Mouse (Mus musculus): ENCODE data around the gene Psors1c2. TPM values are rescaled to one million over a fixed set of nuclear protein-coding genes. Genes with fewer than 3 reads are reported as not detected.

The Psors1c2 gene
- total and polyA plus RNA-seq, 3 experiments, result not detected

DNA sequence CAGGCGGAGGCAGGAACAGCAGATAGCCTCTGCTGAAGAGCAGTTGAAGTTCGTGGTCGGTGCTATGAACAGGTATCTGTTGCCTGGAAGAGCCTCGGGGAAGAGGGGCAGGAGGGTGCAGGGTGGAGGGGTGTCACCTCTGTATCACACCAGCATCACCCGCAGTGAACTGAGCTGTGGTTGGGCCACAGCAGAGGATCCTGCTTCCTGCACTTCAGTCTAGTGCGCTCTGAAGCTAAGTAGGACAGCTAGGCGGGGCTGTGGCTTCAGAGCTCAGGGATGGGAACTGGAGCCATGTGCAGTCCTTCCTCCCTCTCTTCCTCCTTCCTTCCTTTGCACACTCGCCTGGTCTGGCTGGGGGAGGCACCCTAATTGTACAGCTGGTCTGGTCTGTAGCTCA, 6.4 kb upstream of the Psors1c2 start:
- H3K36me3 ChIP-seq (ENCODE audit: control insufficient read depth, insufficient read depth, low read length), result no peaks in the 10 kb centered on the region
- intact Hi-C loops (cut with DNase I), result no loop called here
- H3K79me2 ChIP-seq (replicated peaks; ENCODE audit: control insufficient read depth, insufficient read depth, low read length), result no peaks in the 10 kb centered on the region
- H3K27ac ChIP-seq, result no peak overlapping the region
- no peak overlapping the region for H3K9ac ChIP-seq (ENCODE audit: low read depth, low read length)
- no peak for TF ChIP-seq EP300 (IDR thresholded peaks at IDR 0.05; ENCODE audit: insufficient read depth, low read depth, low read length)
- no peak for TF ChIP-seq CTCF (IDR thresholded peaks at IDR 0.05)
- TF ChIP-seq POLR2A (IDR thresholded peaks at IDR 0.05; ENCODE audit: insufficient read depth, low read depth, low read length), result no peak
- H3K4me1 ChIP-seq (ENCODE audit: control insufficient read depth, insufficient read depth, low read length), result no peaks in the 10 kb centered on the region
- H3K4me3 ChIP-seq, result no peak overlapping the region
- 64% methylated on average over 8 of the region's 8 CpGs for WGBS
- H3K27me3 ChIP-seq (ENCODE audit: control insufficient read depth, insufficient read depth, low read length), result no peaks in the 10 kb centered on the region
- no peak for DNase-seq

DNA sequence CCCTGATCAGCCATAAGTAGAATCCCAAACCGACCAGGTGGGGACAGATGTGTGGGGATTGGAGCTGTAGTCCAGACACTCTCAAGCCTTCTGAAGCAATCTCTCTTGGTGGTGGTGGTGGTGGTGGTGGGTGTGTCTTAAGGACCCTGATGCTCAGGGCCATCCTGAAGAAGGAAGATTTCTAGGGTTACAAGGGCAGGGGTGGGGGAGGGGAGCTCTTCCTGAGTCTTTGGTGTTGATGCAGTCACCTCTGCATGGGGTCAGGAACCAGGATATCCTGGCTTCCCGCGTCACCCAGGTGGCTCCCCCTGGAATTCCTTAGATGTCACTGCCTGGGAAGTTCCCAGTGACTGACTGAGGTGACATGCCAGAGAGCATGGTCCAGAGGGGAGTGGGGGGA, 641 bp upstream of the Psors1c2 start:
- no peak for DNase-seq
- H3K4me1 ChIP-seq (ENCODE audit: control insufficient read depth, insufficient read depth, low read length), result no peaks in the 10 kb centered on the region
- no peaks in the 10 kb centered on the region for H3K27me3 ChIP-seq (ENCODE audit: control insufficient read depth, insufficient read depth, low read length)
- no peaks in the 10 kb centered on the region for H3K36me3 ChIP-seq (ENCODE audit: control insufficient read depth, insufficient read depth, low read length)
- H3K27ac ChIP-seq, result no peak overlapping the region
- intact Hi-C loops (cut with DNase I), result no loop called here
- 7% methylated on average over 3 of the region's 3 CpGs for WGBS
- no peaks in the 10 kb centered on the region for H3K79me2 ChIP-seq (replicated peaks; ENCODE audit: control insufficient read depth, insufficient read depth, low read length)
- no peak overlapping the region for H3K4me3 ChIP-seq
- no peak overlapping the region for H3K9ac ChIP-seq (ENCODE audit: low read depth, low read length)
- TF ChIP-seq POLR2A (IDR thresholded peaks at IDR 0.05; ENCODE audit: insufficient read depth, low read depth, low read length) (no peak), EP300 (IDR thresholded peaks at IDR 0.05; ENCODE audit: insufficient read depth, low read depth, low read length) (no peak), CTCF (IDR thresholded peaks at IDR 0.05) (no peak)

DNA sequence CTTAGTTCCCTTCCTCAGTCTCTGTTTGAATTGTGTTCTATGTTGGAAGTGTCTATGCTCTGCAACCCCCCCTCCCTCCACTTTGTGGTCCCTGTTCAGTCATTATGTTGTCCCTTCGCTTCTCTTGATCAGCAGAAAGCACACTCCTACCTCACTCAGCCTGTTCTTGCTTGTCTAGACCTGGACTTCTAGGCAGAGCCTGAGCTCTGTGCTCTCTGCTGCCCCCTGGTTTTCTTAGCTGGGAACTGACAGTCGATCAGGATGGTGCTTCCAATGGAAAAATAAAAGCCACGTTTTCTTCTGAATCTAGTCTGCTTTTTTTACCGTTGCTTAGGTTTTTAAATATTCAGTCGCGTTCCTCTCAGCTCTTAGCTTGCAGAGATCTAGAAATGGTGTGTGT, 1.3 kb downstream of the Psors1c2 start:
- no peak overlapping the region for H3K9ac ChIP-seq (ENCODE audit: low read depth, low read length)
- H3K36me3 ChIP-seq (ENCODE audit: control insufficient read depth, insufficient read depth, low read length), result no peaks in the 10 kb centered on the region
- DNase-seq, result peak; percentile 64 to 73
- H3K4me1 ChIP-seq (ENCODE audit: control insufficient read depth, insufficient read depth, low read length), result no peaks in the 10 kb centered on the region
- H3K27ac ChIP-seq, result no peak overlapping the region
- H3K27me3 ChIP-seq (ENCODE audit: control insufficient read depth, insufficient read depth, low read length), result no peaks in the 10 kb centered on the region
- no peak for TF ChIP-seq POLR2A (IDR thresholded peaks at IDR 0.05; ENCODE audit: insufficient read depth, low read depth, low read length)
- TF ChIP-seq CTCF (IDR thresholded peaks at IDR 0.05), result peak; percentile 92
- H3K4me3 ChIP-seq, result peak overlapping the region; percentile 26; the same call in 1 of the 2 replicates
- WGBS, result 4% methylated on average over 6 of the region's 6 CpGs
- H3K79me2 ChIP-seq (replicated peaks; ENCODE audit: control insufficient read depth, insufficient read depth, low read length), result no peaks in the 10 kb centered on the region
- intact Hi-C loops (cut with DNase I), result loop anchor here (2.0 kb wide), 1 partner anchor 50 kb away; no protein-coding TSS in a partner anchor

DNA sequence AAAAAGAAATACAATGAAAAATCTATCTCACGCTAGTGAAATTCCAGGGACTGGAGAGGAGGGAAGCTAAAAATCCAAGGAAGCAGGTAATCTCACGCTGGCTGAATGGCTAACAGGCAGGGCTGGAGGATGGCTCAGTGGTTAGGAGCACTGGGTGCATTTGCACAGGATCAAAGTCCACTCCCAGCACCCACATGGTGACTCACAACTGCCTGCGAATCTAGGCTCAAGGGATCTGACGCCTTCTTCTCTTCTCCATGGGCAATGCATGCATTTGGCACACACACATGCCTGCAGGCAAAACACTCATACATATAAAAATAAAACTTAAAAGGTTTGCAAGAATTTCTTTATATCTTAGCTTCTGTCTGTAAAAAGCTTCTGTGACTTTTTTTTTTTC, 4.4 kb downstream of the Psors1c2 start:
- Histone ChIP-seq H3K27me3 (ENCODE audit: control insufficient read depth, insufficient read depth, low read length) (no peaks in the 10 kb centered on the region), H3K36me3 (ENCODE audit: control insufficient read depth, insufficient read depth, low read length) (no peaks in the 10 kb centered on the region), H3K27ac (no peak overlapping the region), H3K4me1 (ENCODE audit: control insufficient read depth, insufficient read depth, low read length) (no peaks in the 10 kb centered on the region), H3K9ac (ENCODE audit: low read depth, low read length) (no peak overlapping the region), H3K4me3 (no peak overlapping the region), H3K79me2 (replicated peaks; ENCODE audit: control insufficient read depth, insufficient read depth, low read length) (no peaks in the 10 kb centered on the region)
- DNase-seq, result no peak
- intact Hi-C loops (cut with DNase I), result no loop called here
- TF ChIP-seq EP300 (IDR thresholded peaks at IDR 0.05; ENCODE audit: insufficient read depth, low read depth, low read length), result no peak
- TF ChIP-seq CTCF (IDR thresholded peaks at IDR 0.05), result no peak
- no peak for TF ChIP-seq POLR2A (IDR thresholded peaks at IDR 0.05; ENCODE audit: insufficient read depth, low read depth, low read length)
- 83% methylated on average over 4 of the region's 4 CpGs for WGBS

DNA sequence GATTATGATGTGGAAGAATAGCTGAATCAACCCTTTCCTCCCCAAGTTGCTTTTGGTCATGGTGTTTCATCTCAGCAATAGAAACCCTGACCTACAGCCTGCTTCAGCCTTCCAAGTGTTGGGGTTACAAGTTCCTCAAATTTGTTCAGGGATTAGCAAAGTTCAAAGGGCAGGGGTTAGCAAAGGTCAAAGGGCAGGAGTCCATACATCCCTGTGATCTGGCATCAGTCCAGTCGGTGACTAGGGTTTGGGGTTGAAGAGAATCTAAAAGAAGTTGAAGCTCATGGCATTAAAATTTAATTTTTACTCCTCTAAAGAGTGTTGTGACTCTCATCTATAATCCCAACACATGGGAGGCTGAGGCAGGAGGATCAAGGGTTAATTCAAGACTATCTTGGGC, 5.5 kb downstream of the Psors1c2 start:
- TF ChIP-seq POLR2A (IDR thresholded peaks at IDR 0.05; ENCODE audit: insufficient read depth, low read depth, low read length), result no peak
- no peak for TF ChIP-seq CTCF (IDR thresholded peaks at IDR 0.05)
- no peak for TF ChIP-seq EP300 (IDR thresholded peaks at IDR 0.05; ENCODE audit: insufficient read depth, low read depth, low read length)
- Histone ChIP-seq H3K27ac (no peak overlapping the region), H3K27me3 (ENCODE audit: control insufficient read depth, insufficient read depth, low read length) (no peaks in the 10 kb centered on the region), H3K79me2 (replicated peaks; ENCODE audit: control insufficient read depth, insufficient read depth, low read length) (no peaks in the 10 kb centered on the region), H3K4me1 (ENCODE audit: control insufficient read depth, insufficient read depth, low read length) (no peaks in the 10 kb centered on the region), H3K9ac (ENCODE audit: low read depth, low read length) (no peak overlapping the region), H3K4me3 (no peak overlapping the region), H3K36me3 (ENCODE audit: control insufficient read depth, insufficient read depth, low read length) (no peaks in the 10 kb centered on the region)
- no peak for DNase-seq
- 67% methylated on average over 1 of the region's 1 CpGs for WGBS
- intact Hi-C loops (cut with DNase I), result no loop called here

DNA sequence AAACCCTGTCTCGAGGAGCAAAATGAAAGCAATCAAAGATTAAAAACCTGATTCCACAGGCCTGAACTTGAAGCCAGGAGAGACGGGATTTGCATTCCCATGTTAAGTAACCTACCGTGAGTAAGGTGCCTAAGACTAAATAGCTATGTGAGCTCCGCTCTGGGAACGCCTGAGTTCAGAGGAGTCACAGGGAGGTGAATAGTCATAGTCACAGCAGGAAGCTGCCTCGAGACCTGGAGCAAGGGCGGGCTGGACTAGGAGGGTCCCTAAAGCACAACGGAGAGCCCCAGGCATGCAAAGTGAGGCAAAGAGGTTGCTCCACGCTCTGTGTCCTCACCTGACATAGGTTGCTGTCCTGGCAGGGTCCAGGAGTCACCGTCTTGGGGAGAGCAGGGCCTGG, 6.5 kb downstream of the Psors1c2 start:
- Histone ChIP-seq H3K4me3 (no peak overlapping the region), H3K36me3 (ENCODE audit: control insufficient read depth, insufficient read depth, low read length) (no peaks in the 10 kb centered on the region), H3K79me2 (replicated peaks; ENCODE audit: control insufficient read depth, insufficient read depth, low read length) (no peaks in the 10 kb centered on the region), H3K27me3 (ENCODE audit: control insufficient read depth, insufficient read depth, low read length) (no peaks in the 10 kb centered on the region), H3K27ac (no peak overlapping the region), H3K4me1 (ENCODE audit: control insufficient read depth, insufficient read depth, low read length) (no peaks in the 10 kb centered on the region), H3K9ac (ENCODE audit: low read depth, low read length) (no peak overlapping the region)
- 57% methylated on average over 10 of the region's 10 CpGs for WGBS
- intact Hi-C loops (cut with DNase I), result no loop called here
- DNase-seq, result no peak
- TF ChIP-seq EP300 (IDR thresholded peaks at IDR 0.05; ENCODE audit: insufficient read depth, low read depth, low read length) (no peak), POLR2A (IDR thresholded peaks at IDR 0.05; ENCODE audit: insufficient read depth, low read depth, low read length) (no peak), CTCF (IDR thresholded peaks at IDR 0.05) (no peak)

All from heart, adult 2 months (tissue).